Comparison of ENCODE assay signal across 26 mouse cellular contexts in the genomic region with DNA sequence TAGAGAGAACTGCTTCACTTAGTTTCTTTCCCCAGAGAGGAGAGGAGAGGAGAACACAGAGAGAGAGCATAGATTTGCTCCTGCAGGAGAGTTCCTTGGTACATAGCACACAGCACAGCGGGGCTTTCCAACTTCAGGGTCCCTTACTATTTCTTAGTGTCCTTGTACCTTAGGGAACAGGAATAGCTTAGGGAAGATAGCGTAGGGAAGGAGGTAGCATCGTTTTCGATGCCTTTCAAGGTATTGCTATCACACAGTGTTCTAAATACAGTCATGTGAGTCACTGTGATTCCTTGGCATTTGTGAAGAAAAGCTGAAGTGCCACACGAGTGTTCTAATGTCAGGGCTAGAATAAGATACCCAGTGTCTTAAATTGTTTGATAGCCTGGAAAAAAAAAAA. TPM values are rescaled to one million over a fixed set of nuclear protein-coding genes. Genes with fewer than 3 reads are reported as not detected.
DNase-seq lines count a peak whose midpoint lies in the region; TF ChIP-seq lines count a peak whose summit lies in the region.
"Had no signal": no experiment of that assay in that cellular context is flagged by ENCODE, and none has a peak within 500 bp of the region (broad histone marks: within the 10 kb centered on the region; RNA-seq: fewer than 3 reads in every experiment).

No protein-coding gene starts in this region.

- no peak for TF ChIP-seq CTCF in left cerebral cortex, adult 2 months (IDR thresholded peaks at IDR 0.05)

- intact Hi-C loops in left cerebral cortex, adult 2 months (cut with DNase I): loop anchor here (5.0 kb wide), 1 partner anchor 261 kb away; no protein-coding TSS in a partner anchor
- intact Hi-C loops in left cerebral cortex, postnatal 4 days (cut with DNase I): no loop called here

- peak; percentile 19 for DNase-seq in adrenal gland, adult 2 months
- DNase-seq in adrenal gland, adult 18-20 months (ENCODE audit: low spot score in 2 of 2): no peak
- no peak for DNase-seq in left cerebral cortex, adult 2 months (ENCODE audit: extremely low spot score in 1 of 2, low spot score in 2 of 2)
- no peak for DNase-seq in left cerebral cortex, postnatal 4 days
- peak; percentile 64 for DNase-seq in brain, adult 2 months (ENCODE audit: low read depth, low spot score)
- DNase-seq: adrenal gland, adult 8-10 months; adrenal gland, postnatal 14 days; adrenal gland, postnatal 36 days; B cell, adult 2 months; cerebellum, adult 11 months; cerebellum, adult 18-20 months; cerebellum, adult 8-10 months; cerebellum, adult 9-11 months; cerebellum, postnatal 14 days; cerebellum, postnatal 36 days; embryo, embryonic 11 days had no signal

- H3K4me3 ChIP-seq in left cerebral cortex, adult 2 months: no peak overlapping the region
- H3K4me3 ChIP-seq: embryonic facial prominence, embryonic 13.5 days; embryonic facial prominence, embryonic 15.5 days; erythroblast, embryonic 14.5 days; forebrain, embryonic 10.5 days; forebrain, embryonic 12.5 days had no signal

- peak overlapping the region; percentile 66 for H3K27ac ChIP-seq in left cerebral cortex, adult 2 months
- H3K27ac ChIP-seq: embryonic facial prominence, embryonic 13.5 days; embryonic facial prominence, embryonic 15.5 days; forebrain, embryonic 10.5 days; forebrain, embryonic 12.5 days had no signal

RNA-seq across cellular contexts. Expression of a gene that starts 18.5 kb away (rescaled TPM):
- 1 to 10 TPM; 1.0 to 2.0 TPM for total RNA-seq in adrenal gland, adult 2 months (2021)
- polyA plus RNA-seq in adrenal gland, adult 2 months (2012; rRNA removed): 0.07 and 0.09 TPM in 2 replicates
- 1 to 10 TPM; 1.1 to 1.2 TPM for total RNA-seq in adrenal gland, adult 18-20 months (2021)
- total RNA-seq in left cerebral cortex, adult 2 months (2021): 10 to 100 TPM; 20.4 to 28.8 TPM
- total RNA-seq in left cerebral cortex, postnatal 4 days (2021): under 1 TPM; 0.44 to 0.96 TPM
- total RNA-seq: G1E had no signal
- polyA plus RNA-seq: activated CD4-positive, CD25-positive, alpha-beta regulatory T cell, adult 4 months; CD4-positive, CD25-positive, alpha-beta regulatory T cell, adult 4 months; erythroblast, embryonic 14.5 days; forebrain, embryonic 10.5 days; forebrain, embryonic 14.5 days; forebrain, embryonic 16.5 days; G1E had no signal

Comparison
In these comparisons a context has a peak if more than half of its experiments do, and no peak if none do; other contexts are left out.
1. DNase-seq: peak in adrenal gland, adult 2 months (single experiment) and brain, adult 2 months (single experiment); none in adrenal gland, adult 18-20 months (0 of 2), left cerebral cortex, adult 2 months (0 of 2) and left cerebral cortex, postnatal 4 days (single experiment).
2. RNA of a gene that starts 18.5 kb away (total RNA-seq): 20.4 to 28.8 TPM in left cerebral cortex, adult 2 months; 1.0 to 2.0 TPM in adrenal gland, adult 2 months, 1.1 to 1.2 TPM in adrenal gland, adult 18-20 months and 0.44 to 0.96 TPM in left cerebral cortex, postnatal 4 days; every median in the first group is over 4 times any median in the second.